ENCODE assay signal across 9 mouse cellular contexts in the genomic region with DNA sequence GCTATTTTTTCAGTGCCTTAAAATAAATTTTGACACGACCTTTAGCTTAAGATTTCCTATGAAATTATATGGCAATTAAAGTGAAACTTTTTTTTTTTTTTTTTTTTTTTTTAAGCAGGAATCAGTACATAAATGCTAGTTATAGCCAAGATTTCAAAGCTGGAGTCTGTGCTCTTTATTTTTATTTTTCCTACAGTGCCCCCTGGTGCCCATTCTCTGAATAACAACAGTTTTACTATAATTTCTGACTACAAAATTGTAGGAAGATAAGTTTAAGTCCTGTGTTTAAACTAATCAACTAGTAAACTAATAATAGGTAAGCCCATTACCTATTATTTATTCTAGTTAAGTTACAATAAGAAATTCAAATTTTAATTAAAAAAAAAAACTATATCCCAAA.
A peak's percentile ranks its signal among the peaks of the same experiment; 100 is the strongest.
DNase-seq lines count a peak whose midpoint lies in the region; ATAC-seq and TF ChIP-seq lines count a peak whose summit lies in the region.
"Had no signal": no experiment of that assay in that cellular context is flagged by ENCODE, and none has a peak within 500 bp of the region (broad histone marks: within the 10 kb centered on the region; RNA-seq: fewer than 3 reads in every experiment).

No protein-coding gene starts in this region.

- H3K4me1 ChIP-seq in kidney, postnatal 0 days (replicated peaks; ENCODE audit: insufficient read depth, low read length) = no peaks in the 10 kb centered on the region
- H3K4me1 ChIP-seq in cerebellum, adult 2 months (ENCODE audit: control insufficient read depth, insufficient read depth, low read length) = no peaks in the 10 kb centered on the region
- H3K4me1 ChIP-seq: limb, embryonic 12.5 days had no signal

- H3K4me3 ChIP-seq in kidney, postnatal 0 days (replicated peaks; ENCODE audit: low read depth, low read length) = no peak overlapping the region
- no peak overlapping the region for H3K4me3 ChIP-seq in cerebellum, adult 2 months (replicated peaks; ENCODE audit: insufficient read depth, low read depth, low read length)
- no peak overlapping the region for H3K4me3 ChIP-seq in layer of hippocampus, adult 2 months
- H3K4me3 ChIP-seq: limb, embryonic 12.5 days had no signal

- peak; percentile 9 to 35 for DNase-seq in adrenal gland, postnatal 36 days
- DNase-seq in adrenal gland, adult 2 months = no peak
- DNase-seq in kidney, postnatal 0 days (ENCODE audit: low spot score) = peak; percentile 74
- DNase-seq in kidney, adult 18-20 months = no peak
- peak; percentile 76 for DNase-seq in 3T3-L1 (ENCODE audit: low read depth, low spot score)
- DNase-seq in cerebellum, adult 2 months = peak in 1 of 2 experiments; percentile 45
- peak; percentile 46 to 80 for DNase-seq in layer of hippocampus, adult 2 months (ENCODE audit: low spot score in 2 of 2)

- WGBS in kidney, postnatal 0 days = 11% methylated on average over 1 of the region's 1 CpGs
- 6% methylated on average over 1 of the region's 1 CpGs for WGBS in cerebellum, adult 2 months

- no peak overlapping the region for H3K4me2 ChIP-seq in kidney, postnatal 0 days (ENCODE audit: low read length)
- H3K4me2 ChIP-seq: limb, embryonic 12.5 days had no signal

- H3K27ac ChIP-seq in kidney, postnatal 0 days = no peak overlapping the region
- no peak overlapping the region for H3K27ac ChIP-seq in cerebellum, adult 2 months (ENCODE audit: insufficient read depth, low read length)
- H3K27ac ChIP-seq in layer of hippocampus, adult 2 months = no peak overlapping the region
- H3K27ac ChIP-seq: limb, embryonic 12.5 days had no signal

- H3K9ac ChIP-seq in kidney, postnatal 0 days (ENCODE audit: low read depth, low read length) = no peak overlapping the region
- H3K9ac ChIP-seq: limb, embryonic 12.5 days had no signal

- no peaks in the 10 kb centered on the region for H3K9me3 ChIP-seq in kidney, postnatal 0 days (replicated peaks; ENCODE audit: low read length)
- H3K9me3 ChIP-seq: limb, embryonic 12.5 days had no signal

- peak; percentile 69 for TF ChIP-seq CTCF in kidney, postnatal 0 days (IDR thresholded peaks at IDR 0.05; ENCODE audit: low read depth)
- TF ChIP-seq CTCF in cerebellum, adult 2 months (IDR thresholded peaks at IDR 0.05; ENCODE audit: borderline replicate concordance, insufficient read depth, low read depth, low read length) = peak; percentile 32; the same call in 1 of the 2 replicates
- peak; percentile 81 for TF ChIP-seq CTCF in layer of hippocampus, adult 2 months (conservative IDR thresholded peaks at IDR 0.05)

- no peak for TF ChIP-seq POLR2A in cerebellum, adult 2 months (IDR thresholded peaks at IDR 0.05; ENCODE audit: borderline replicate concordance, insufficient read depth, low read length)

- no peak for ATAC-seq in kidney, postnatal 0 days (replicated peaks; ENCODE audit: low FRiP score, low read depth)
- ATAC-seq in erythroblast, adult 5-6 weeks (replicated peaks; ENCODE audit: low FRiP score, poor library complexity, severe bottlenecking) = no peak

- no peaks in the 10 kb centered on the region for H3K27me3 ChIP-seq in kidney, postnatal 0 days (ENCODE audit: insufficient read depth, low read length)
- H3K27me3 ChIP-seq in cerebellum, adult 2 months (ENCODE audit: control insufficient read depth, insufficient read depth, low read length) = no peaks in the 10 kb centered on the region
- H3K27me3 ChIP-seq: limb, embryonic 12.5 days had no signal

- H3K36me3 ChIP-seq in kidney, postnatal 0 days (ENCODE audit: insufficient read depth, low read length) = no peaks in the 10 kb centered on the region
- H3K36me3 ChIP-seq: limb, embryonic 12.5 days had no signal

Comparison
In these comparisons a context has a peak if more than half of its experiments do, and no peak if none do; other contexts are left out.
1. DNase-seq: peak in adrenal gland, postnatal 36 days (2 of 2), kidney, postnatal 0 days (single experiment), 3T3-L1 (single experiment) and layer of hippocampus, adult 2 months (2 of 2); none in adrenal gland, adult 2 months (single experiment) and kidney, adult 18-20 months (single experiment).
2. Peak in every context shown above with its lines, with median percentiles within 50 percentile points of each other: CTCF ChIP-seq.